25 mouse cellular contexts compared by ENCODE assay signal in genomic region chr14:47786112-47786511, GRCm38 (mm10).
"Had no signal": no experiment of that assay in that cellular context is flagged by ENCODE, and none has a peak within 500 bp of the region (broad histone marks: within the 10 kb centered on the region; RNA-seq: fewer than 3 reads in every experiment).

No protein-coding gene starts in this region.

- H3K9ac ChIP-seq: heart, embryonic 12.5 days; hindbrain, embryonic 12.5 days; hindbrain, embryonic 14.5 days; intestine, embryonic 15.5 days; limb, embryonic 12.5 days; liver, embryonic 13.5 days; liver, embryonic 15.5 days had no signal

- H3K4me3 ChIP-seq: gastrocnemius, adult 2 months; heart, embryonic 10.5 days; heart, embryonic 12.5 days; hindbrain, embryonic 10.5 days; hindbrain, embryonic 12.5 days; intestine, embryonic 15.5 days; layer of hippocampus, adult 2 months; left cerebral cortex, adult 2 months; limb, embryonic 10.5 days; limb, embryonic 12.5 days; liver, embryonic 13.5 days; liver, embryonic 15.5 days had no signal

- H3K4me1 ChIP-seq: heart, embryonic 10.5 days; heart, embryonic 12.5 days; intestine, embryonic 15.5 days; liver, embryonic 13.5 days; liver, embryonic 15.5 days had no signal

- H3K27me3 ChIP-seq: heart, embryonic 12.5 days; hindbrain, embryonic 12.5 days; intestine, embryonic 15.5 days; limb, embryonic 12.5 days; liver, embryonic 13.5 days; liver, embryonic 15.5 days had no signal

- H3K27ac ChIP-seq: gastrocnemius, adult 2 months; heart, embryonic 10.5 days; hindbrain, embryonic 10.5 days; hindbrain, embryonic 12.5 days; hindbrain, embryonic 14.5 days; intestine, embryonic 15.5 days; layer of hippocampus, adult 2 months; left cerebral cortex, adult 2 months; limb, embryonic 10.5 days; limb, embryonic 12.5 days; liver, embryonic 13.5 days; liver, embryonic 15.5 days had no signal

- DNase-seq: gastrocnemius, adult 2 months; gastrocnemius, postnatal 10 days; gastrocnemius, postnatal 25 days; heart, adult 18-20 months; heart, postnatal 10 days; heart, postnatal 4 days; kidney, adult 18-20 months; kidney, postnatal 14 days; liver; liver, embryonic 13.5 days had no signal

- ATAC-seq: hindbrain, embryonic 16.5 days; inflammation-experienced regulatory T-cells, adult 6 months; intestine, embryonic 15.5 days; intestine, postnatal 0 days had no signal

- H3K9me3 ChIP-seq: heart, embryonic 10.5 days; hindbrain, embryonic 12.5 days; intestine, embryonic 15.5 days; limb, embryonic 10.5 days; limb, embryonic 12.5 days; liver, embryonic 13.5 days; liver, embryonic 15.5 days had no signal

- H3K36me3 ChIP-seq: heart, embryonic 10.5 days; heart, embryonic 12.5 days; hindbrain, embryonic 10.5 days; hindbrain, embryonic 12.5 days; intestine, embryonic 15.5 days; limb, embryonic 10.5 days; limb, embryonic 12.5 days; liver, embryonic 13.5 days; liver, embryonic 15.5 days had no signal

- H3K4me2 ChIP-seq: heart, embryonic 12.5 days; hindbrain, embryonic 12.5 days; hindbrain, embryonic 14.5 days; intestine, embryonic 15.5 days; limb, embryonic 12.5 days; liver, embryonic 11.5 days; liver, embryonic 13.5 days; liver, embryonic 15.5 days had no signal
